Mouse (Mus musculus) 3134 (cell line): ENCODE measurements around the gene C130074G19Rik.

Experiments used
- DNase-seq: peaks from one replicate; pipeline ENCODE4 v3.0.0-alpha.2; 2011; ENCODE audit warnings: low spot score; ENCODE audit not compliant: insufficient read length; ENCODE audit errors: extremely low read depth

C130074G19Rik gene

GRCm38 (mm10) chr1:184845111-184846071, 37.6 kb downstream of the C130074G19Rik start:
- peak; percentile 97 for DNase-seq

DNA sequence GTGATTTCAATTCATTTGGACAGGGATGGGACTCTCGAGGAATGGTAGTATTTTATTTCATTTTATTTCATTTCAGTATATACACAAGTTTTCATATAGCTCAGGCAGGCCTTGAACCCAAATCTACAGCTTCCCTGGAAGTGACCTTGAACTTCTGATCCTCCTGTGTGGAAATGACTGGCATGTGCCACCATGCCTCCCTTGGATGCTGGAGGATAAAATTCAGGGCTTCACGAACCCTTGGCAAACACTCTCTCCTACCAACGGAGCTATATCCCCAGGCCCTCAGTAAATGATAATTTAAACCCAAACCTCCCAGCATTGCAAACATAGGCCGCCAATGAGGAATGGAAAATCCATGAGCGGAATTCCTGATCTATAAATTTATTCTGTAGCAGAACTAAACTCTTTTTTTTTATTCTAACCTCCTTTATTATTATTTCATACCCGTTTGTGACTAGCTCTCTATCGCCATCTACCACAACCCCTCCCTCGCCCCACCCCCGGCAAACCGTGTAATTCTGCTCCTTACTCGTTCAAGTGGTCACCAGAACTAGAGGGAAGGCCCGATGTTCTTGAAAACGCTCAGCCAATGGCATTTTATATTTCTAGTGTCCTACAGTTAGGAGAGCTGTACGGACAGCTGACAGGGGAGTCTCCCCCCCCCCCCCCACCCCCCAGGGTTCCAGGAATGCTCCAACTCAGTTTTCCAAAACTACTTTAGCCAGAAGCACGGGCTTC, 38.5 kb downstream of the C130074G19Rik start:
- DNase-seq: peak; percentile 57

GRCm38 (mm10) chr1:184837649-184838048, 45.4 kb downstream of the C130074G19Rik start:
- no peak for DNase-seq

GRCm38 (mm10) chr1:184836350-184836749, 46.7 kb downstream of the C130074G19Rik start:
- DNase-seq: no peak

DNA sequence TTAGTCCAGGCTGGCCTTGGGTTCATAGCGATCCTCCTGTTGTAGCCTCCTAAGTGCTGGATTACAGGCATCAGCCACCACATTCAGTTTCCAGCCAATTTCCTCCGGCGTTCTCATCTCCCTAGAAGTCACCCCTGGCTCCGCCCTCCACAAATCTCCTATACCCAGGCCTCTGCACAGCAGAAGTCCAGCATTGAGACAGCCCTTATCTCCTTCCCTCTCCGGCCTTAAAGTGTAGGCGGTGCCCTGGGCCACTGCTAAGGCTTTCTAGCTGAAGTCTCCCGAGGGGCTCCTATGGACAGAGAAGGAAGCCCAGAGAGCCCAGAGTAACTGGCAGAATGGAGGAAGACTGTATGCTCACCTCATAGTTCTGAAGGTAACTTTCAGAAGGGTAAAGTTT, 49.5 kb downstream of the C130074G19Rik start:
- DNase-seq: no peak

DNA sequence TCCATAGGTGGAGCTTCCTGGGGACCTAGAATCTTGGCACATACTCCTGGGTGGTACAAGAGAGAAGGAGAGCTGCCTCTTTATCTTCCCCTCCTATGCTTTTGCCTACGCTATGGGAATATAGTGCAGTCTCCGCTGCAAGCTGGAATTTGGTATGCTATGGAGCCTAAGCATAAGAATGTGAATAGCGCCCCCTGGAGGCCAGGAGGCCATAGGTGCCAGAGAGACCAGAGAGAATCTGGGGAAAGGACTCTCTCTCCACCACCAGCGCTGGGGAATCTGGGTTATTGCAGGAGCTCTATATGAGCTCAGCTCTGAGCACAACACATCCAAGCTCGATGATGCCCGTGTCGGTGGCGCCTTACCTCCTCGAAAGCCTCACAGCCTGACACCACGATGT, 50.8 kb downstream of the C130074G19Rik start:
- no peak for DNase-seq

DNA sequence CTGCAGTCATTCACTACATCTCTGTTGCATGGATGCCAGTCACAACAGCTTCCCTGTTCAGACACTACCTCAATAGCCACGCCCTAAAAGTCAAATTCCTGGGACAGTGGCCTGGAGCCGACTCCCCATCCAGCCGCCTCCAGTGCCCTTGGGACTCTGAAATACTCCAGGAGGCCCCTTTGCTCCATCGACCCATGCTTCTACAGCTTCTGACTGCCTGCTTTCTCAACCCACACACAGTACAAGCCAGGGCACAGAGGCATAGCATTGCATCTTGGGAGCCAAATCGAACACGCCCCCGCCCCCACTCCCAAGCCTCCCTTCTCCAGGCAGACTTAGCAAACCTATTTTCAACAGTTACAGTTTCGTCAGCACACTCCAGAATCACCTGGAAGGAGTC, 53.1 kb downstream of the C130074G19Rik start:
- no peak for DNase-seq

- DNase-seq: no peak
Measured at GRCm38 (mm10) chr1:184827175-184827701, 55.8 kb downstream of the C130074G19Rik start.

DNA sequence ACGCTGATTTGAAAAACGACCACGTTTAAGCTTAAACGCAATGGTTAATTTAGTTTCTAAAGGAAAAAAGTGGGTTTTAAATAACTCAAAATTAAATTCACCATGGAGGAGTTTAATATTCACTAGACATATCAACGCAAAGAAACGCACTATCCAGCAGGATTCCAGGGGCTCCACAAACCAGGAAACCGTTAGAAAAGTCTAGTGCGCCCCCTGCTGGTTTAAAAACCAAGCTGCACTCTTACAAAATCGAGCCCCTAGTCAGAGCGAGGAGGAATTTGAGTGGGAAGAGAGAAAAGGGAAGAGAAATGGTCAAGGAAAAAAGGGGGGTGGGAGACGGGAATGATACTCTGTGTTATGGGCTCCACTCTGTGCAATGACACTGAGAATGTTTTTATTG, 57.9 kb downstream of the C130074G19Rik start:
- DNase-seq: no peak

GRCm38 (mm10) chr1:184824439-184824851, 58.6 kb downstream of the C130074G19Rik start:
- DNase-seq: peak; percentile 82

- no peak for DNase-seq
Measured at GRCm38 (mm10) chr1:184822678-184823077, 60.3 kb downstream of the C130074G19Rik start.
